Mouse (Mus musculus) lung, postnatal 0 days (tissue): ENCODE results near the gene Saa3.

Experiments
- CTCF ChIP-seq: IDR thresholded peaks from 2 replicates; pipeline ENCODE4 v1.5.1; 2016; ENCODE audit warnings: antibody characterized with exemption, mild to moderate bottlenecking
- EP300 ChIP-seq: IDR thresholded peaks from 2 replicates; pipeline ENCODE4 v1.6.1; 2016; ENCODE audit warnings: antibody characterized with exemption, mild to moderate bottlenecking, control low read depth

GRCm38 (mm10) chr7:46762601-46763000 lies 47.1 kb upstream of the Saa3 start:
- TF ChIP-seq CTCF (no peak), EP300 (no peak)
